10 mouse cellular contexts compared by ENCODE assay signal in the genomic region with DNA sequence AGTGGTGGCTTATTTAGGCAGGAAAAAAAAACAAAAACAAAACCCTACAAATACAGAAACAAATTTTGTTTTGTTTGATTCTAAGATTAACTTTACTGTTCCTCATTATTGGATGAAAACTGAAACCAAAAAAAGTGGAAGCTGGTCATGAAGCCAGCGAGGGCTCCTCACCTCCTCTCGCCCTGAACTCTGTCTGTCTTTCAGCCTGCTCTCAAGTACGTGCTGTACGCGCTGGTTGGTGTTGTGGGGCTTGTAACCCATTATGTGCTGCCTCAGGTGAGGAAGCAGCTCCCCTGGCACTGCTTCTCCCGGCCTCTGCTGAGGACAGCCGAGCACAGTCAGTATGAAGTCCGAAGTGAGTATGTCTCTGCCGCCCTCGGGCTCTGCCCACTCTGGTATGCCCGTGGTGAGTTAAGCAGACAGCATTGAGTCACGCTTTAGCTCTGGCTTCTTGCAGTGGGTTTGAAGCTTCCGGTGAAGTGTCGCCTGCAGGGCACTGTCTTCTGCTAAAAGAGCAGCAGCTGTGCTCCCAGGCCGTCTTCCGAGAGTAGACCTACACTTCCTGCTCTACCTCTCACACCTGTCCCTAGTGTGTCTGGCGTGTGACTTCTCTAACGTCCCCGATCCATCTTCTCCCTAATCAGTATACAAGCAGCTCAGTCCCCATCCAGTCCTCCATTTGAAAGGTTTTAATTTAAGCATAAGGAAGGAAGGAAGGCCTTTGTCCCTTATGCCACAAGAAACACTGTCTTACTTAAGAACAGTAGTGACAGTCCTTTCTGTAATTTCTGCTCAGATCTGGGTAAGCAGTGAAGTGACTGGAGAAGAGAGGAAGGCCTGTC.
A peak's percentile ranks its signal among the peaks of the same experiment; 100 is the strongest.
DNase-seq lines count a peak whose midpoint lies in the region; ATAC-seq and TF ChIP-seq lines count a peak whose summit lies in the region.
"Had no signal": no experiment of that assay in that cellular context is flagged by ENCODE, and none has a peak within 500 bp of the region (broad histone marks: within the 10 kb centered on the region; RNA-seq: fewer than 3 reads in every experiment).

No protein-coding gene starts in this region.

- H3ac ChIP-seq in C2C12 (ENCODE audit: control insufficient read depth, insufficient read length, low read depth): no peak overlapping the region

- H3K79me3 ChIP-seq in C2C12 (ENCODE audit: low read depth): no peaks in the 10 kb centered on the region

- WGBS in heart, embryonic 16.5 days: 77% methylated on average over 19 of the region's 19 CpGs

- peak overlapping the region; percentile 10; the same call in 1 of the 2 replicates for H3K27ac ChIP-seq in heart, embryonic 16.5 days (ENCODE audit: low read length)
- H3K27ac ChIP-seq: kidney, postnatal 0 days had no signal

- no peak for DNase-seq in heart, postnatal 4 days
- DNase-seq in right cerebral cortex, postnatal 14 days: peak; percentile 15
- DNase-seq in cerebellum, adult 9-10 months: no peak

- H3K9me3 ChIP-seq in heart, embryonic 16.5 days (replicated peaks; ENCODE audit: control insufficient read depth, low read length): no peaks in the 10 kb centered on the region

- H3K27me3 ChIP-seq in heart, embryonic 16.5 days (ENCODE audit: control insufficient read depth, insufficient read depth, low read length): no peaks in the 10 kb centered on the region
- H3K27me3 ChIP-seq in C2C12 (ENCODE audit: control insufficient read depth, insufficient read depth, insufficient read length): no peaks in the 10 kb centered on the region

- ATAC-seq in heart, embryonic 16.5 days (replicated peaks; ENCODE audit: extremely low read depth, insufficient read depth, low FRiP score): no peak
- ATAC-seq in inflammation-experienced regulatory T-cells, adult 6 months: peak; percentile 85
- ATAC-seq in erythroid progenitor cell, adult 5-6 weeks (replicated peaks; ENCODE audit: low FRiP score, poor library complexity, severe bottlenecking): no peak
- no peak for ATAC-seq in megakaryocyte-erythroid progenitor cell, adult 5-6 weeks (replicated peaks; ENCODE audit: low FRiP score, low TSS enrichment, poor library complexity, severe bottlenecking)

- no peaks in the 10 kb centered on the region for H3K79me2 ChIP-seq in C2C12 (ENCODE audit: control insufficient read depth, insufficient read depth)

- peaks cover 48% of the 10 kb centered on the region for H3K36me3 ChIP-seq in heart, embryonic 16.5 days (ENCODE audit: control insufficient read depth, insufficient read depth)
- no peaks in the 10 kb centered on the region for H3K36me3 ChIP-seq in C2C12 (ENCODE audit: control insufficient read depth, insufficient read depth)

- H3K4me3 ChIP-seq in heart, embryonic 16.5 days (ENCODE audit: low read length): no peak overlapping the region
- H3K4me3 ChIP-seq in C2C12 (ENCODE audit: insufficient read depth, poor library complexity, severe bottlenecking): no peak overlapping the region
- H3K4me3 ChIP-seq: erythroblast, embryonic 14.5 days had no signal

- no peak for TF ChIP-seq CTCF in C2C12 (IDR thresholded peaks at IDR 0.05; ENCODE audit: control insufficient read depth, insufficient read depth, insufficient read length)

- H3K9ac ChIP-seq in heart, embryonic 16.5 days (ENCODE audit: low read length): no peak overlapping the region

- H3K4me1 ChIP-seq in heart, embryonic 16.5 days (ENCODE audit: control insufficient read depth, insufficient read depth, low read length): peaks cover 5% of the 10 kb centered on the region; the same call in 1 of the 2 replicates

- no peak overlapping the region for H3K4me2 ChIP-seq in heart, embryonic 16.5 days (ENCODE audit: low read depth, low read length)

TF ChIP-seq in C2C12, 6 proteins besides CTCF, POLR2A, EP300 and RAD21:
- TF ChIP-seq MAX (IDR thresholded peaks at IDR 0.05) (no peak), MYOD1 (IDR thresholded peaks at IDR 0.05; ENCODE audit: control insufficient read depth, insufficient read length, low read depth) (peak; percentile 23), CEBPB (IDR thresholded peaks at IDR 0.05; ENCODE audit: low read depth) (no peak)
TF ChIP-seq in C2C12: peak in this region for 1.
